Mouse (Mus musculus): ENCODE data around the gene Anks3.

The Anks3 gene

GRCm38 (mm10) chr16:4922481-4922880 is 41.5 kb downstream of the Anks3 start:
- no peak for DNase-seq

- DNase-seq, result no peak
Observed at GRCm38 (mm10) chr16:4920556-4920955, 43.4 kb downstream of the Anks3 start.

GRCm38 (mm10) chr16:4916608-4917007 is 47.4 kb downstream of the Anks3 start:
- no peak for DNase-seq

- no peak for DNase-seq
Observed at GRCm38 (mm10) chr16:4915931-4916330, 48.1 kb downstream of the Anks3 start.

GRCm38 (mm10) chr16:4913783-4914735 is 49.9 kb downstream of the Anks3 start:
- DNase-seq, result peak; percentile 86

- DNase-seq, result no peak
Observed at GRCm38 (mm10) chr16:4912907-4913782, 50.9 kb downstream of the Anks3 start.

GRCm38 (mm10) chr16:4912074-4912648 is 51.8 kb downstream of the Anks3 start:
- DNase-seq, result no peak

GRCm38 (mm10) chr16:4910758-4911157 is 53.2 kb downstream of the Anks3 start:
- DNase-seq, result no peak

- no peak for DNase-seq
Observed at GRCm38 (mm10) chr16:4909745-4910144, 54.3 kb downstream of the Anks3 start.

GRCm38 (mm10) chr16:4907972-4908371 is 56.0 kb downstream of the Anks3 start:
- DNase-seq, result no peak

- no peak for DNase-seq
Observed at GRCm38 (mm10) chr16:4907386-4907785, 56.6 kb downstream of the Anks3 start.

GRCm38 (mm10) chr16:4906559-4906958 is 57.4 kb downstream of the Anks3 start:
- no peak for DNase-seq

GRCm38 (mm10) chr16:4905591-4905990 is 58.4 kb downstream of the Anks3 start:
- DNase-seq, result no peak

- no peak for DNase-seq
Observed at GRCm38 (mm10) chr16:4904878-4905277, 59.1 kb downstream of the Anks3 start.

GRCm38 (mm10) chr16:4903491-4904102 is 60.4 kb downstream of the Anks3 start:
- DNase-seq, result no peak

- no peak for DNase-seq
Observed at GRCm38 (mm10) chr16:4902390-4902789, 61.6 kb downstream of the Anks3 start.

- no peak for DNase-seq
Observed at GRCm38 (mm10) chr16:4901167-4901566, 62.8 kb downstream of the Anks3 start.

- DNase-seq, result no peak
Observed at GRCm38 (mm10) chr16:4899711-4900110, 64.3 kb downstream of the Anks3 start.

- no peak for DNase-seq
Observed at GRCm38 (mm10) chr16:4898881-4899280, 65.1 kb downstream of the Anks3 start.

- DNase-seq, result no peak
Observed at GRCm38 (mm10) chr16:4897146-4897730, 66.8 kb downstream of the Anks3 start.

- DNase-seq, result no peak
Observed at GRCm38 (mm10) chr16:4896249-4897027, 67.6 kb downstream of the Anks3 start.
